Mouse (Mus musculus) midbrain, embryonic 14.5 days (tissue): ENCODE measurements around the gene Serpinb9b. TPM values are rescaled to one million over a fixed set of nuclear protein-coding genes. Genes with fewer than 3 reads are reported as not detected.

Experiments used
- ATAC-seq: fragments of 200-750 bp; cut with Nextera tagmentation; 2 replicates; pipeline ENCODE4 v1.8.0; 2017; ENCODE audit warnings: moderate number of reproducible peaks, moderate library complexity; ENCODE audit not compliant: low FRiP score, low TSS enrichment
- DNase-seq: peaks from one replicate; pipeline ENCODE4 v3.0.0-alpha.2; 2015
- H3K27ac ChIP-seq: fragments of 300-500 bp; sonication (generic); replicated peaks from 2 replicates; pipeline ENCODE4 v1.5.1; 2014; ENCODE audit warnings: mild to moderate bottlenecking, low read depth, low read length, moderate library complexity
- H3K27me3 ChIP-seq: fragments of 300-500 bp; sonication (generic); 2 replicates; pipeline ENCODE4 v1.6.1; 2014; ENCODE audit warnings: low read length, control low read depth, mixed read lengths; ENCODE audit not compliant: control insufficient read depth, insufficient read depth
- H3K36me3 ChIP-seq: fragments of 300-500 bp; sonication (generic); 2 replicates; pipeline ENCODE4 v1.6.1; 2014; ENCODE audit warnings: low read length, control low read depth; ENCODE audit not compliant: control insufficient read depth, insufficient read depth
- H3K4me1 ChIP-seq: fragments of 300-500 bp; sonication (generic); 2 replicates; pipeline ENCODE4 v1.6.1; 2014; ENCODE audit warnings: mild to moderate bottlenecking, antibody characterized with exemption, low read length, control low read depth; ENCODE audit not compliant: control insufficient read depth, insufficient read depth
- H3K4me2 ChIP-seq: fragments of 300-500 bp; sonication (generic); 2 replicates; pipeline ENCODE4 v1.6.1; 2014; ENCODE audit warnings: mild to moderate bottlenecking, low read length, moderate library complexity
- H3K4me3 ChIP-seq: fragments of 300-500 bp; sonication (generic); replicated peaks from 2 replicates; pipeline ENCODE4 v1.5.1; 2014; ENCODE audit warnings: low read depth, low read length
- H3K9ac ChIP-seq: fragments of 300-500 bp; sonication (generic); replicated peaks from 2 replicates; pipeline ENCODE4 v1.6.1; 2014; ENCODE audit warnings: mild to moderate bottlenecking, low read length, moderate library complexity
- H3K9me3 ChIP-seq: fragments of 300-500 bp; sonication (generic); 2 replicates; pipeline ENCODE4 v1.6.1; 2016; ENCODE audit warnings: low read length, control low read depth, mixed read lengths; ENCODE audit not compliant: control insufficient read depth
- WGBS: fragments of 180-500 bp; shearing (Covaris S2); extraction: QIAGEN DNeasy Blood & Tissue Kit; methylation state at CpG from one replicate; pipeline ENCODE4 v1.1.7; 2014; 5-methylcytosine and 5-hydroxymethylcytosine counted together
- polyA plus RNA-seq: library from polyadenylated mRNA; unstranded; fragments of >200 nt; fragmentation: Nextera tagmentation; extraction: Ambion mirVana; gene quantifications from 2 replicates; pipeline ENCODE4 v1.2.1, GENCODE M21; 2014

The Serpinb9b gene
- polyA plus RNA-seq, 1 experiment from 2014 or later = 0.62 TPM

GRCm38 (mm10) chr13:33079391-33079790 is 52.2 kb downstream of the Serpinb9b start:
- peak; percentile 54 for DNase-seq
- Histone ChIP-seq H3K36me3 (no peaks in the 10 kb centered on the region), H3K27ac (no peak overlapping the region), H3K27me3 (no peaks in the 10 kb centered on the region), H3K4me1 (no peaks in the 10 kb centered on the region), H3K4me3 (no peak overlapping the region), H3K4me2 (no peak overlapping the region), H3K9ac (no peak overlapping the region), H3K9me3 (no peaks in the 10 kb centered on the region)
- 25% methylated on average over 6 of the region's 6 CpGs for WGBS
- ATAC-seq = peak; percentile 56; the same call in 1 of the 2 replicates

GRCm38 (mm10) chr13:33080356-33080755 is 53.1 kb downstream of the Serpinb9b start:
- Histone ChIP-seq H3K4me1 (peaks cover 3% of the 10 kb centered on the region; the same call in 1 of the 2 replicates), H3K27me3 (no peaks in the 10 kb centered on the region), H3K36me3 (no peaks in the 10 kb centered on the region), H3K9me3 (no peaks in the 10 kb centered on the region), H3K4me2 (no peak overlapping the region), H3K9ac (no peak overlapping the region), H3K4me3 (no peak overlapping the region), H3K27ac (no peak overlapping the region)
- ATAC-seq (no peak), DNase-seq (peak; percentile 25)
- 26% methylated on average over 3 of the region's 3 CpGs for whole genome bisulfite sequencing

- H3K9me3 ChIP-seq = no peaks in the 10 kb centered on the region
- no peaks in the 10 kb centered on the region for H3K27me3 ChIP-seq
- no peak overlapping the region for H3K9ac ChIP-seq
- 75% methylated on average over 2 of the region's 2 CpGs for WGBS
- DNase-seq = no peak
- ATAC-seq = no peak
- peaks cover 6% of the 10 kb centered on the region; the same call in 1 of the 2 replicates for H3K4me1 ChIP-seq
- H3K27ac ChIP-seq = no peak overlapping the region
- no peak overlapping the region for H3K4me2 ChIP-seq
- H3K36me3 ChIP-seq = no peaks in the 10 kb centered on the region
- no peak overlapping the region for H3K4me3 ChIP-seq
Observed at GRCm38 (mm10) chr13:33083834-33084233, 56.6 kb downstream of the Serpinb9b start.

GRCm38 (mm10) chr13:33084975-33085694 is 57.9 kb downstream of the Serpinb9b start:
- Histone ChIP-seq H3K27me3 (no peaks in the 10 kb centered on the region), H3K4me1 (peaks cover 6% of the 10 kb centered on the region; the same call in 1 of the 2 replicates), H3K9me3 (no peaks in the 10 kb centered on the region), H3K4me3 (no peak overlapping the region), H3K27ac (peak overlapping the region; percentile 64), H3K4me2 (peak overlapping the region; percentile 12; the same call in 1 of the 2 replicates), H3K9ac (no peak overlapping the region), H3K36me3 (no peaks in the 10 kb centered on the region)
- peak; percentile 19 for DNase-seq
- peak; percentile 58 for ATAC-seq
- WGBS = 43% methylated on average over 5 of the region's 5 CpGs

- Histone ChIP-seq H3K27me3 (no peaks in the 10 kb centered on the region), H3K4me1 (peaks cover 6% of the 10 kb centered on the region; the same call in 1 of the 2 replicates), H3K36me3 (no peaks in the 10 kb centered on the region), H3K27ac (peak overlapping the region; percentile 64), H3K4me2 (peak overlapping the region; percentile 12; the same call in 1 of the 2 replicates), H3K4me3 (no peak overlapping the region), H3K9ac (no peak overlapping the region), H3K9me3 (no peaks in the 10 kb centered on the region)
- peak; percentile 73; the same call in 1 of the 2 replicates for ATAC-seq
- DNase-seq = peak; percentile 82
Observed at GRCm38 (mm10) chr13:33085695-33086432, 58.6 kb downstream of the Serpinb9b start.

GRCm38 (mm10) chr13:33089566-33089965 is 62.4 kb downstream of the Serpinb9b start:
- Histone ChIP-seq H3K4me2 (no peak overlapping the region), H3K27ac (no peak overlapping the region), H3K9me3 (no peaks in the 10 kb centered on the region), H3K9ac (no peak overlapping the region), H3K4me1 (peaks cover 6% of the 10 kb centered on the region; the same call in 1 of the 2 replicates), H3K36me3 (no peaks in the 10 kb centered on the region), H3K4me3 (no peak overlapping the region), H3K27me3 (no peaks in the 10 kb centered on the region)
- ATAC-seq = no peak
- DNase-seq = no peak
- 86% methylated on average over 3 of the region's 3 CpGs for WGBS

- H3K27ac ChIP-seq = no peak overlapping the region
- no peaks in the 10 kb centered on the region for H3K27me3 ChIP-seq
- H3K36me3 ChIP-seq = no peaks in the 10 kb centered on the region
- no peaks in the 10 kb centered on the region for H3K9me3 ChIP-seq
- no peak overlapping the region for H3K9ac ChIP-seq
- DNase-seq = no peak
- no peak for ATAC-seq
- peaks cover under 1% of the 10 kb centered on the region; the same call in 1 of the 2 replicates for H3K4me1 ChIP-seq
- no peak overlapping the region for H3K4me3 ChIP-seq
- WGBS = 67% methylated on average over 1 of the region's 1 CpGs
- H3K4me2 ChIP-seq = no peak overlapping the region
Observed at GRCm38 (mm10) chr13:33090546-33090945, 63.3 kb downstream of the Serpinb9b start.

- Histone ChIP-seq H3K4me3 (no peak overlapping the region), H3K9me3 (no peaks in the 10 kb centered on the region), H3K27me3 (no peaks in the 10 kb centered on the region), H3K27ac (no peak overlapping the region), H3K9ac (no peak overlapping the region), H3K4me1 (no peaks in the 10 kb centered on the region), H3K36me3 (no peaks in the 10 kb centered on the region), H3K4me2 (no peak overlapping the region)
- ATAC-seq = no peak
- DNase-seq = no peak
- WGBS = 93% methylated on average over 1 of the region's 1 CpGs
Observed at GRCm38 (mm10) chr13:33091306-33091705, 64.1 kb downstream of the Serpinb9b start.
